Mouse (Mus musculus) hindbrain, embryonic 14.5 days (tissue): Measurements from ENCODE around the gene Ccdc3. TPM values are rescaled to one million over a fixed set of nuclear protein-coding genes. Genes with fewer than 3 reads are reported as not detected.
A peak's percentile ranks its signal among the peaks of the same experiment; 100 is the strongest.
"Not testable (repeated sequence)": the region's sequence is repeated elsewhere in the genome, so short reads cannot be mapped to it uniquely, and the experiment has no call there.

Source experiments
- ATAC-seq: fragments of 200-750 bp; cut with Nextera tagmentation; 2 replicates; pipeline ENCODE4 v1.8.0; 2017; ENCODE audit warnings: moderate number of reproducible peaks, mild to moderate bottlenecking, moderate TSS enrichment, moderate library complexity; ENCODE audit not compliant: low FRiP score
- DNase-seq: peaks from one replicate; pipeline ENCODE4 v3.0.0-alpha.2; 2015; ENCODE audit warnings: low spot score
- H3K27ac ChIP-seq: fragments of 300-500 bp; sonication (generic); 2 replicates; pipeline ENCODE4 v1.5.1; 2014; ENCODE audit warnings: mild to moderate bottlenecking, moderate library complexity
- H3K27me3 ChIP-seq: fragments of 300-500 bp; sonication (generic); 2 replicates; pipeline ENCODE4 v1.6.1; 2014; ENCODE audit warnings: mild to moderate bottlenecking, low read length, mixed read lengths; ENCODE audit not compliant: control insufficient read depth, insufficient read depth
- H3K36me3 ChIP-seq: fragments of 300-500 bp; sonication (generic); replicated peaks from 2 replicates; pipeline ENCODE4 v1.6.1; 2014; ENCODE audit not compliant: control insufficient read depth, insufficient read depth
- H3K4me1 ChIP-seq: fragments of 300-500 bp; sonication (generic); replicated peaks from 2 replicates; pipeline ENCODE4 v1.6.1; 2014; ENCODE audit warnings: antibody characterized with exemption, low read length, mixed read lengths; ENCODE audit not compliant: control insufficient read depth, insufficient read depth
- H3K4me2 ChIP-seq: fragments of 300-500 bp; sonication (generic); replicated peaks from 2 replicates; pipeline ENCODE4 v1.6.1; 2014; ENCODE audit warnings: mild to moderate bottlenecking, moderate library complexity
- H3K4me3 ChIP-seq: fragments of 300-500 bp; sonication (generic); replicated peaks from 2 replicates; pipeline ENCODE4 v1.5.1; 2014; ENCODE audit warnings: mild to moderate bottlenecking, low read length
- H3K9ac ChIP-seq: fragments of 300-500 bp; sonication (generic); 2 replicates; pipeline ENCODE4 v1.6.1; 2014
- H3K9me3 ChIP-seq: fragments of 300-500 bp; sonication (generic); 2 replicates; pipeline ENCODE4 v1.6.1; 2016; ENCODE audit warnings: low read length; ENCODE audit not compliant: control insufficient read depth
- WGBS: fragments of 180-500 bp; shearing (Covaris S2); extraction: QIAGEN DNeasy Blood & Tissue Kit; methylation state at CpG from one replicate; pipeline ENCODE4 v1.1.7; 2014; 5-methylcytosine and 5-hydroxymethylcytosine counted together
- polyA plus RNA-seq: library from polyadenylated mRNA; unstranded; fragments of >200 nt; fragmentation: Nextera tagmentation; extraction: Ambion mirVana; gene quantifications from 2 replicates; pipeline ENCODE4 v1.2.1, GENCODE M21; 2014

The Ccdc3 gene
- polyA plus RNA-seq, 1 experiment from 2014 or later: 16.6 TPM

DNA sequence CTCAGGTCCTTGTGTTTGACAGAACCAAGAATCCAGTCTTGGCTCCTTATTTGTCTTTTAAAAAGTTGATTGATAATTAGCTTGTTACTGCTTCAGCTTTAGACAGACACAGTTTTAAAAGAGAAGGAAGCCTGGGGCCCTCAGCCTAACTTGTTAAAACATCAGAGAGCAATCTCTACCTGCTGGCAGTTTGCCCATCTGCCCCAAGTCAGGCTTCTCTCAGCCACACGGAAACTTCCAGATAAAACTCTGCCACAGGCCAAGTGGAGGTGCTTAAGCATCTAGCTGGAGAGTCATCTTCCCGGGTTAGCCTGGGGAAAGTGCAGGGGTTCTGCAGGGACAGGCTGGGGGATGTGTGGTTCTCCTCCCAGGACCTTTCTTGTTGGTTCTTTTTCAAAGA lies 85.0 kb downstream of the Ccdc3 start:
- WGBS: 86% methylated on average over 2 of the region's 2 CpGs
- Histone ChIP-seq H3K4me3 (no peak overlapping the region), H3K4me1 (no peaks in the 10 kb centered on the region), H3K27me3 (no peaks in the 10 kb centered on the region), H3K27ac (no peak overlapping the region), H3K9me3 (no peaks in the 10 kb centered on the region), H3K4me2 (no peak overlapping the region), H3K36me3 (no peaks in the 10 kb centered on the region), H3K9ac (no peak overlapping the region)
- ATAC-seq (no peak), DNase-seq (no peak)

- Histone ChIP-seq H3K27ac (no peak overlapping the region), H3K27me3 (no peaks in the 10 kb centered on the region), H3K36me3 (no peaks in the 10 kb centered on the region), H3K9ac (no peak overlapping the region), H3K4me1 (peaks cover 4% of the 10 kb centered on the region), H3K9me3 (no peaks in the 10 kb centered on the region), H3K4me3 (no peak overlapping the region), H3K4me2 (no peak overlapping the region)
- WGBS: 69% methylated on average over 3 of the region's 3 CpGs
- DNase-seq: no peak
- ATAC-seq: no peak
These were observed 99.4 kb downstream of the Ccdc3 start for GRCm38 (mm10) chr2:5236846-5237482.

DNA sequence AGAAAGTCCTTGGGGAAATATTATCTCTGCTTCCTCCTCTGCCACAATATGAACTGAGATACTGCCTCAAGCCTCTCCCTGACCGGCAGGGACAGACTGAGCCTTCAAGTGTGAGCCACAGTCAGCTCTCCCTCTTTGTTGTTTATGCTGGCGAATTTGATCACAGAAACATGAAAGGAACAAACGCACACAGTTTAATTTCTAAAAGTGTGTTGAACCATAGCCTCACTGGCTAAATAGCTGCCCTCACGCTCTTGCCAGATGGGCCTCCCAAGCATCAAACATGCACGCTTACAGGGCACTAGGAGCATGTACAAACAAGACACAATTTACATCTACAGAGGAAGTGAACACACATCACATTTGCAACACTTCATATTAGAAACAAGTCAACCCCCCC lies 100.3 kb downstream of the Ccdc3 start:
- 81% methylated on average over 5 of the region's 5 CpGs for WGBS
- H3K4me3 ChIP-seq: no peak overlapping the region

DNA sequence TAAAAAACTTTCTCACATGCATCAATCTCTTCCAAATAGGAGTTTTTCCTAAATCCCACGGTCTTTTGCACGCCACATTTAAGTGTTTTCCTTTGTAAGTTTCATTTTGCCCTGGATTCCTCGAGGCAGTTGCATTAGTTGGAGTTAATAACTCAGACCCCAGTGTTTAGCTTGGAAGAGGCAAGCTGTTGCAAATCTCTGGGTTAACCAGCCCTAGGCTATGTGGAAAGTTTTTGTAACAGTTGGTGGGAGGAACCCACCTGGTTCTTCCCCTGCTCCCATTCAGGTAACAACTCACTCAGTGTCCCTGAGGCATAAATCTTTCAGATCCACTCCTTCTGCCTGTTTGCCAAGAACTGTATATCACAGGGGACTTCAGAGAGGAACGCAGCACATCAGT lies 101.9 kb downstream of the Ccdc3 start:
- Histone ChIP-seq H3K27ac (no peak overlapping the region), H3K9ac (no peak overlapping the region), H3K36me3 (no peaks in the 10 kb centered on the region), H3K4me3 (no peak overlapping the region), H3K9me3 (no peaks in the 10 kb centered on the region), H3K4me1 (peaks cover 6% of the 10 kb centered on the region), H3K4me2 (no peak overlapping the region), H3K27me3 (no peaks in the 10 kb centered on the region)
- WGBS: 78% methylated on average over 4 of the region's 4 CpGs
- ATAC-seq (no peak), DNase-seq (no peak)

More for the DNA sequence above, 100.3 kb downstream of the Ccdc3 start:
- Histone ChIP-seq H3K9ac (no peak overlapping the region), H3K4me1 (peaks cover 6% of the 10 kb centered on the region), H3K4me2 (no peak overlapping the region), H3K27me3 (no peaks in the 10 kb centered on the region), H3K36me3 (no peaks in the 10 kb centered on the region), H3K27ac (no peak overlapping the region), H3K9me3 (no peaks in the 10 kb centered on the region)
- ATAC-seq (no peak), DNase-seq (no peak)

DNA sequence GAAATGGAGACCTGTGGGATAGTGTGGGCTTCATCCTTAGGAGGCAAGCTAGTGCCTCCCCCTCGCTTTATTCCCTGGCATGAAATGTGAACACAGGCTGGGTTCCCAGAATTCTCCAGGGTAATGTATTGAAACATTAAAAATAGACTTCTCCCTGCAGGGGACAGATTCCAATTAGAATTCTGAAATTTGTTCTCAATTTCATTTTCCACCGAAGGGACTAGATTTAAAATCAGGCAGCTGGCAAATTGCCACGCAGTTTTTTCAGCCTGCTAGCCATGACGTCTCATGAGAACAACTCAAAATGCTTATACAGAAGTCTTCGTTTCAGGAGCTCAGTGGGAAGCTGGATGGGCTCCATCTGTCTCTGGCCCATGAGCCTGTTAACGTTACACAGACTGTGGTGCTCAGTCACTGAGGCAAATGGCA lies 103.9 kb downstream of the Ccdc3 start:
- ATAC-seq (peak; percentile 83), DNase-seq (peak; percentile 77)
- Histone ChIP-seq H3K4me2 (no peak overlapping the region), H3K4me1 (peaks cover 6% of the 10 kb centered on the region), H3K27ac (no peak overlapping the region; the same call in 1 of the 2 replicates), H3K27me3 (no peaks in the 10 kb centered on the region), H3K4me3 (no peak overlapping the region), H3K9me3 (no peaks in the 10 kb centered on the region), H3K9ac (no peak overlapping the region), H3K36me3 (no peaks in the 10 kb centered on the region)
- 25% methylated on average over 6 of the region's 6 CpGs for WGBS

DNA sequence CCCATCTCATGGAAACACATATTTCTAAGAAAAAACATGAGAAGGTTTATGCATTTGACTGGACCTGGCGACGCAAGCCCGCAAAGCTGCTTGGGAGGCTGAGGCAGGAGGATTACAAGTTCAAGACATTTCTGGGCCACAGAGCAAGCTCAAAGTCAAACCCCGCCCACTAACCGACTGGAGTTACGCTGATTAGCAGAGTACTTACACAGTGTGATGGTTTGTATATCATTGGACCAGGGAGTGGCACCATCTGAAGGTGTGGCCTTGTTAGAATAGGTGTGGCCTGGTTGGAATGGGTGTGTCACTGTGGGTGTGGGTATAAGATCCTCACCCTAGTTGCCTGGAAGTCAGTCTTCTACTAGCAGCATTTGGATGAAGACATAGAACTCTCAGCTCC lies 111.6 kb downstream of the Ccdc3 start:
- ATAC-seq, H3K9ac ChIP-seq, H3K4me3 ChIP-seq, H3K27me3 ChIP-seq, H3K27ac ChIP-seq, H3K9me3 ChIP-seq, H3K4me2 ChIP-seq, H3K36me3 ChIP-seq, H3K4me1 ChIP-seq, DNase-seq: not testable (repeated sequence)
- WGBS: 97% methylated on average over 6 of the region's 6 CpGs

DNA sequence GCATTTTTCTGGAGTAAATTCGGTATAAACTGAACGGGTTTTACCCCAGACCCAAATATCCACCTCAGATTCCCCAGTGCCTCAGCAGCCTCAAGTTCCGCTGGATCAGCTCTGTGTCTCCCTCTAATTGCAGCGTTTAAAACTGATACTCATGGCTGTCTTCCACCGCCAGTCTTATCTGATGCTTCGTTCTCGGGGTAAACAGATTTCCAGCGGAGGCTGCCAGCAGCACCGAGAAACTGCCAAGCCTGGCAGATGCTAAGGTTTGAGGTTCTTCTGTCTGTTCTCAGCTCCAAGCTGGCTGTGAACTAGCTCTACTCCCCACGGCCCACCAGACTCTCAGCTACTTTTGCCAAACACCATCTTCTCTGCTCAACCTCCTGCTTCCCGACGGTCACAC lies 112.4 kb downstream of the Ccdc3 start:
- no peaks in the 10 kb centered on the region for H3K27me3 ChIP-seq
- H3K27ac ChIP-seq: no peak overlapping the region
- no peak overlapping the region for H3K9ac ChIP-seq
- ATAC-seq: no peak
- H3K4me3 ChIP-seq: no peak overlapping the region
- peak; percentile 37 for DNase-seq
- no peaks in the 10 kb centered on the region for H3K4me1 ChIP-seq
- WGBS: 75% methylated on average over 12 of the region's 12 CpGs
- H3K4me2 ChIP-seq: no peak overlapping the region
- H3K36me3 ChIP-seq: no peaks in the 10 kb centered on the region
- no peaks in the 10 kb centered on the region for H3K9me3 ChIP-seq

DNA sequence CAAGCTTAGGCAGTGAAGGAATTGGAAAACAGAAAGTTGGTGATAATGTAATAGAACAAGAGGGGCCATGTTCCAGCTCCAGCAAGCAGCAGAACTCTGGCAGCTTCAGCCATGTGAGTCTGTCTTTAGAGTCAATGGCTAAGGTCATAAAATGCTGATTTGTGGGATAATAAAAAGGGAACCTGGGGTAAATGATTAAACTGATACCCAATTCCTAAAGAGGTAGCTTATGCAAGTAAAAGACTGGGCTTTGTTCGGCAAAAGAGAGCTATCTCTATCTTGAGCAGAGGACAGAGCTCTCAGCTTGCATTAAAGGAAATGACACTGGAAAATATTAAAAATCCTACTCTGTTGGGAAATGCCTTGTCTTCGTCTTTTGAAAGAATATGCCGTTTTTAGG lies 120.7 kb downstream of the Ccdc3 start:
- ATAC-seq (no peak), DNase-seq (no peak)
- no peak overlapping the region for H3K4me3 ChIP-seq
- H3K4me2 ChIP-seq: no peak overlapping the region
- no peak overlapping the region for H3K9ac ChIP-seq
- no peaks in the 10 kb centered on the region for H3K9me3 ChIP-seq
- WGBS: 78% methylated on average over 3 of the region's 3 CpGs
- H3K27me3 ChIP-seq: no peaks in the 10 kb centered on the region
- H3K36me3 ChIP-seq: no peaks in the 10 kb centered on the region
- no peak overlapping the region for H3K27ac ChIP-seq
- no peaks in the 10 kb centered on the region for H3K4me1 ChIP-seq

- no peak overlapping the region for H3K27ac ChIP-seq
- 64% methylated on average over 2 of the region's 2 CpGs for WGBS
- no peaks in the 10 kb centered on the region for H3K9me3 ChIP-seq
- ATAC-seq (no peak), DNase-seq (no peak)
- no peaks in the 10 kb centered on the region for H3K36me3 ChIP-seq
- H3K4me3 ChIP-seq: no peak overlapping the region
- no peak overlapping the region for H3K9ac ChIP-seq
- no peaks in the 10 kb centered on the region for H3K27me3 ChIP-seq
- no peak overlapping the region for H3K4me2 ChIP-seq
- H3K4me1 ChIP-seq: no peaks in the 10 kb centered on the region
These were observed 124.7 kb downstream of the Ccdc3 start for GRCm38 (mm10) chr2:5262279-5262678.

DNA sequence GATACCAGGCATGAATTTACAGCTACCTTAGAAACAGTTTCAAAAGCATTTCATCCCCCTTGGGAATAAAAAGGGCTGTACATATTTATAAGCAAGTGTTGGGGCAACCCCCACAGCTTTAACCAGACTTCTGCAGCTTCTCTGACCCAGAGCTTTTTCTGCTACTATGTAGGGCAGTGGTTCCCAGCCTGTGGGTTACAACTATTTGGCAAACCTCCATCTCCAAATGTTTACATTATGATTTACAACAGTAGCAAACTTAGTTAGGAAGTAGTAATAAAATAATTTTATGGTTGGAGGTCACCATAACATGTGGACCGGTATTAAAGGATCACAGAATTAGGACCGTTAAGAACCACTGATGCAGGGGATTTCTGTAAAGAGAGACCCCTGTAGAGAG lies 130.4 kb downstream of the Ccdc3 start:
- no peaks in the 10 kb centered on the region for H3K9me3 ChIP-seq
- H3K9ac ChIP-seq: no peak overlapping the region
- H3K4me2 ChIP-seq: no peak overlapping the region
- H3K27ac ChIP-seq: no peak overlapping the region
- H3K27me3 ChIP-seq: no peaks in the 10 kb centered on the region
- H3K4me1 ChIP-seq: no peaks in the 10 kb centered on the region
- H3K4me3 ChIP-seq: no peak overlapping the region
- DNase-seq: no peak
- no peak for ATAC-seq
- no peaks in the 10 kb centered on the region for H3K36me3 ChIP-seq
- WGBS: 86% methylated on average over 2 of the region's 2 CpGs
